Mouse (Mus musculus): ENCODE measurements around the gene Metrn.

GRCm38 (mm10) chr17:25833961-25834594 lies 37.1 kb upstream of the Metrn start:
- TF ChIP-seq CTCF (IDR thresholded peaks at IDR 0.05; ENCODE audit: control insufficient read depth, insufficient read depth, insufficient read length) (no peak), MYOD1 (IDR thresholded peaks at IDR 0.05; ENCODE audit: control insufficient read depth, insufficient read length, low read depth) (no peak), MAX (IDR thresholded peaks at IDR 0.05) (no peak), MYOG (IDR thresholded peaks at IDR 0.05; ENCODE audit: control insufficient read depth, extremely low read depth, insufficient read length) (no peak), FOSL1 (IDR thresholded peaks at IDR 0.05; ENCODE audit: insufficient read depth, low read length, poor library complexity, severe bottlenecking) (no peak), CEBPB (IDR thresholded peaks at IDR 0.05; ENCODE audit: low read depth) (no peak), USF1 (IDR thresholded peaks at IDR 0.05; ENCODE audit: low read depth) (no peak)
